Mouse (Mus musculus) heart, postnatal 4 days (tissue): ENCODE measurements around the gene Ifna14. TPM values are rescaled to one million over a fixed set of nuclear protein-coding genes. Genes with fewer than 3 reads are reported as not detected.

Experiments used
- total RNA-seq, 2 experiments: library from RNA; stranded (reverse); gene quantifications; 2 replicates each; pipeline ENCODE4 v1.2.3; 2021

The Ifna14 gene
- total RNA-seq, 2 experiments from 2014 or later, result not detected

Other genes with a start within 250 kb of the Ifna14 start
- 1 to 10 TPM; 4.7 to 4.8 TPM for gene Hacd4, start 132.9 kb downstream of the Ifna14 start, total RNA-seq
- gene Ifnb1, start 49.0 kb downstream of the Ifna14 start, total RNA-seq, result not detected
- not detected for gene Ifna15, start 13.6 kb downstream of the Ifna14 start, total RNA-seq
- not detected for gene Ifna9, start 20.6 kb upstream of the Ifna14 start, total RNA-seq
- not detected for gene Ifna12, start 31.6 kb upstream of the Ifna14 start, total RNA-seq
- gene C87499, start 62.6 kb upstream of the Ifna14 start, total RNA-seq, result not detected
- not detected for gene Ifna13, start 72.7 kb upstream of the Ifna14 start, total RNA-seq
- not detected for gene Ifna16, start 105.1 kb upstream of the Ifna14 start, total RNA-seq
- not detected for gene Ifna2, start 112.1 kb upstream of the Ifna14 start, total RNA-seq
- not detected for gene Ifnab, start 119.6 kb upstream of the Ifna14 start, total RNA-seq
- gene Gm26566, start 150.0 kb upstream of the Ifna14 start, total RNA-seq, result under 1 TPM; 0.36 to 0.52 TPM
- gene Klhl9, start 150.7 kb upstream of the Ifna14 start, total RNA-seq, result 10 to 100 TPM; 89.6 to 91.9 TPM
- not detected for gene Gm13271, start 183.1 kb upstream of the Ifna14 start, total RNA-seq
- gene Gm13283, start 188.3 kb upstream of the Ifna14 start, total RNA-seq, result not detected
- gene Gm13290, start 202.0 kb upstream of the Ifna14 start, total RNA-seq, result not detected
- gene Gm13289, start 205.1 kb upstream of the Ifna14 start, total RNA-seq, result not detected
- gene Gm13272, start 208.1 kb upstream of the Ifna14 start, total RNA-seq, result not detected
- gene Ifnz, start 210.3 kb upstream of the Ifna14 start, total RNA-seq, result under 1 TPM in 1 of 2 experiments, not detected in 1; 0.23 TPM
- gene Gm13276, start 213.9 kb upstream of the Ifna14 start, total RNA-seq, result not detected
- gene Gm13277, start 216.8 kb upstream of the Ifna14 start, total RNA-seq, result not detected
- gene Gm13278, start 219.8 kb upstream of the Ifna14 start, total RNA-seq, result not detected
- not detected for gene Gm13275, start 222.7 kb upstream of the Ifna14 start, total RNA-seq
- gene Gm13279, start 225.6 kb upstream of the Ifna14 start, total RNA-seq, result not detected
- under 1 TPM in 1 of 2 experiments, not detected in 1; 0.31 TPM for gene Gm13285, start 227.9 kb upstream of the Ifna14 start, total RNA-seq
- gene Gm13287, start 231.5 kb upstream of the Ifna14 start, total RNA-seq, result not detected
- under 1 TPM in 1 of 2 experiments, not detected in 1; 0.14 TPM for gene Gm13288, start 233.7 kb upstream of the Ifna14 start, total RNA-seq
- not detected for gene Ifna7, start 244.4 kb upstream of the Ifna14 start, total RNA-seq
- gene Ifna11, start 248.2 kb upstream of the Ifna14 start, total RNA-seq, result not detected